ENCODE assay signal across 8 mouse cellular contexts in the genomic region with DNA sequence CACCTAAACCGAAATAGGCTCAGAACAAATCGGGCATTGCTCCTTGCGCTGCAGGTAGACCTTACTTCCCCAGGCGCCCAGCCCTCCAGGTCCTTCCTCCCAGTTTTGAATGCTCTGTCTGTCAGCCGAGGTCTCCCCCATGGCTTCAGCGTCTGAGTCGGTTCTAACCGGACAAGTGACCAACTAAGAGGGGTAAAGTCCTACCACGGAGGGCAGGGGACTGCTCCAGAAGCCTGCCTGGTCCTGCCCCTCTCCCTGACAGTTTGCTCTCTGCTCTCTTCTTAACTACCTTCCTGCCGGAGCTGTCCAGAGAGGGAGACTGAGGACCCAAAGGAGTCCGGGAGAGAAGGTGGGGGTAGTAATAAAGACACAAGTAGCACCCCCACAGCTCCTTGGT. TPM values are rescaled to one million over a fixed set of nuclear protein-coding genes. Genes with fewer than 3 reads are reported as not detected.
DNase-seq lines count a peak whose midpoint lies in the region; ATAC-seq and TF ChIP-seq lines count a peak whose summit lies in the region.

No protein-coding gene starts in this region.

- peak overlapping the region; percentile 94 for H3K4me3 ChIP-seq in intestine, postnatal 0 days (ENCODE audit: low read depth, low read length)
- H3K4me3 ChIP-seq in lung, embryonic 14.5 days (ENCODE audit: low read depth, low read length): peak overlapping the region; percentile 91
- H3K4me3 ChIP-seq in neural tube, embryonic 15.5 days (replicated peaks): peak overlapping the region; percentile 86

- ATAC-seq in granulocyte monocyte progenitor cell, adult 5-6 weeks (replicated peaks; ENCODE audit: poor library complexity, severe bottlenecking): peak; percentile 5; the same call in 1 of the 2 replicates
- peak; percentile 18 for ATAC-seq in intestine, postnatal 0 days
- ATAC-seq in lung, embryonic 14.5 days (ENCODE audit: insufficient read depth): no peak
- 0 out of 2 replicates have a peak, but pooled peaks have one; percentile 12 for ATAC-seq in neural tube, embryonic 15.5 days (ENCODE audit: low FRiP score)

- under 1% methylated on average over 11 of the region's 11 CpGs for WGBS in intestine, postnatal 0 days
- 2% methylated on average over 11 of the region's 11 CpGs for WGBS in lung, embryonic 14.5 days
- 5% methylated on average over 11 of the region's 11 CpGs for WGBS in neural tube, embryonic 15.5 days

- no peaks in the 10 kb centered on the region for H3K27me3 ChIP-seq in intestine, postnatal 0 days (replicated peaks; ENCODE audit: control insufficient read depth, insufficient read depth, low read length)
- no peaks in the 10 kb centered on the region for H3K27me3 ChIP-seq in lung, embryonic 14.5 days (ENCODE audit: insufficient read depth, low read length)
- H3K27me3 ChIP-seq in neural tube, embryonic 15.5 days (replicated peaks): no peaks in the 10 kb centered on the region

- peak overlapping the region; percentile 82 for H3K4me2 ChIP-seq in intestine, postnatal 0 days (replicated peaks; ENCODE audit: low read depth)
- H3K4me2 ChIP-seq in lung, embryonic 14.5 days: peak overlapping the region; percentile 77
- peak overlapping the region; percentile 88 for H3K4me2 ChIP-seq in neural tube, embryonic 15.5 days

- peak overlapping the region; percentile 100 for H3K9ac ChIP-seq in intestine, postnatal 0 days (ENCODE audit: low read depth, low read length)
- H3K9ac ChIP-seq in lung, embryonic 14.5 days: peak overlapping the region; percentile 100
- H3K9ac ChIP-seq in neural tube, embryonic 15.5 days (replicated peaks): peak overlapping the region; percentile 97

- DNase-seq in urinary bladder, adult 18-20 months (ENCODE audit: low spot score in 2 of 2): peak; percentile 17 to 53
- DNase-seq in urinary bladder, postnatal 10 days (ENCODE audit: low spot score): no peak
- DNase-seq in cerebellum, postnatal 36 days: peak; percentile 20 to 41
- peak; percentile 43 for DNase-seq in lung, embryonic 14.5 days
- DNase-seq in thymus, postnatal 4 days: peak; percentile 59

- no peak for TF ChIP-seq CTCF in intestine, postnatal 0 days (IDR thresholded peaks at IDR 0.05; ENCODE audit: low read depth)
- no peak for TF ChIP-seq CTCF in lung, embryonic 14.5 days (IDR thresholded peaks at IDR 0.05; ENCODE audit: low read depth)

- no peaks in the 10 kb centered on the region for H3K9me3 ChIP-seq in intestine, postnatal 0 days (ENCODE audit: control insufficient read depth)
- no peaks in the 10 kb centered on the region for H3K9me3 ChIP-seq in lung, embryonic 14.5 days (ENCODE audit: low read depth, low read length)
- no peaks in the 10 kb centered on the region for H3K9me3 ChIP-seq in neural tube, embryonic 15.5 days (replicated peaks)

- H3K4me1 ChIP-seq in intestine, postnatal 0 days (replicated peaks; ENCODE audit: control insufficient read depth, insufficient read depth, low read length): peaks cover 3% of the 10 kb centered on the region
- peaks cover 10% of the 10 kb centered on the region; the same call in 1 of the 2 replicates for H3K4me1 ChIP-seq in lung, embryonic 14.5 days (ENCODE audit: insufficient read depth)
- peaks cover 41% of the 10 kb centered on the region for H3K4me1 ChIP-seq in neural tube, embryonic 15.5 days

- peaks cover 4% of the 10 kb centered on the region; the same call in 1 of the 2 replicates for H3K36me3 ChIP-seq in intestine, postnatal 0 days (ENCODE audit: control insufficient read depth, insufficient read depth)
- no peaks in the 10 kb centered on the region for H3K36me3 ChIP-seq in lung, embryonic 14.5 days (ENCODE audit: insufficient read depth)
- H3K36me3 ChIP-seq in neural tube, embryonic 15.5 days: no peaks in the 10 kb centered on the region

- H3K27ac ChIP-seq in intestine, postnatal 0 days (ENCODE audit: low read depth, low read length): peak overlapping the region; percentile 100
- H3K27ac ChIP-seq in lung, embryonic 14.5 days (ENCODE audit: low read depth): peak overlapping the region; percentile 100
- H3K27ac ChIP-seq in neural tube, embryonic 15.5 days (replicated peaks): peak overlapping the region; percentile 97

RNA-seq across cellular contexts. Expression of a gene that starts 1.6 kb away (rescaled TPM):
- 73.8 and 102 TPM in 2 replicates for total RNA-seq in granulocyte monocyte progenitor cell, adult 5-6 weeks (2014; fragmentation: Nextera tagmentation)
- total RNA-seq in granulocyte monocyte progenitor cell, adult 5-6 weeks (2017): 20.6 and 24.0 TPM in 2 replicates
- 5.7 and 6.7 TPM in 2 replicates for polyA plus RNA-seq in intestine, postnatal 0 days (2015; fragmentation: Nextera tagmentation; extraction: Ambion mirVana)
- polyA plus RNA-seq in lung, embryonic 14.5 days (2014; fragmentation: Nextera tagmentation; extraction: Ambion mirVana): 15.1 and 15.4 TPM in 2 replicates
- 8.2 and 10.9 TPM in 2 replicates for polyA plus RNA-seq in neural tube, embryonic 15.5 days (2015; fragmentation: Nextera tagmentation; extraction: Ambion mirVana)
